Mouse (Mus musculus) forebrain, embryonic 10.5 days (tissue): ENCODE measurements around the gene Abcg5. TPM values are rescaled to one million over a fixed set of nuclear protein-coding genes. Genes with fewer than 3 reads are reported as not detected.

ENCODE experiments used
- DNase-seq: peaks from one replicate; pipeline ENCODE4 v3.0.0-alpha.2; 2017; ENCODE audit warnings: low spot score; ENCODE audit errors: extremely low spot score
- H3K27ac ChIP-seq: fragments of 300-500 bp; sonication (generic); 2 replicates; pipeline ENCODE4 v1.5.1; 2016; ENCODE audit warnings: mild to moderate bottlenecking
- H3K27me3 ChIP-seq: fragments of 300-500 bp; sonication (generic); 2 replicates; pipeline ENCODE4 v1.6.1; 2016; ENCODE audit warnings: mild to moderate bottlenecking; ENCODE audit not compliant: poor library complexity, severe bottlenecking
- H3K36me3 ChIP-seq: fragments of 300-500 bp; sonication (generic); replicated peaks from 2 replicates; pipeline ENCODE4 v1.6.1; 2016; ENCODE audit warnings: mild to moderate bottlenecking, moderate library complexity
- H3K4me1 ChIP-seq: fragments of 300-500 bp; sonication (generic); 2 replicates; pipeline ENCODE4 v1.6.1; 2016
- H3K4me3 ChIP-seq: fragments of 300-500 bp; sonication (generic); 2 replicates; pipeline ENCODE4 v1.5.1; 2016; ENCODE audit warnings: mild to moderate bottlenecking, moderate library complexity
- H3K9me3 ChIP-seq: fragments of 300-500 bp; sonication (generic); 2 replicates; pipeline ENCODE4 v1.6.1; 2016; ENCODE audit warnings: mild to moderate bottlenecking, moderate library complexity
- WGBS: fragments of 180-500 bp; shearing (Covaris S2); methylation state at CpG from one replicate; pipeline ENCODE4 v1.1.7; 2016; 5-methylcytosine and 5-hydroxymethylcytosine counted together
- polyA plus RNA-seq: library from polyadenylated mRNA; unstranded; fragments of >200 nt; fragmentation: Nextera tagmentation; extraction: Ambion mirVana; gene quantifications from 2 replicates; pipeline ENCODE4 v1.2.1, GENCODE M21; 2016

The Abcg5 gene
- polyA plus RNA-seq, 1 experiment from 2014 or later: 5.3 TPM

DNA sequence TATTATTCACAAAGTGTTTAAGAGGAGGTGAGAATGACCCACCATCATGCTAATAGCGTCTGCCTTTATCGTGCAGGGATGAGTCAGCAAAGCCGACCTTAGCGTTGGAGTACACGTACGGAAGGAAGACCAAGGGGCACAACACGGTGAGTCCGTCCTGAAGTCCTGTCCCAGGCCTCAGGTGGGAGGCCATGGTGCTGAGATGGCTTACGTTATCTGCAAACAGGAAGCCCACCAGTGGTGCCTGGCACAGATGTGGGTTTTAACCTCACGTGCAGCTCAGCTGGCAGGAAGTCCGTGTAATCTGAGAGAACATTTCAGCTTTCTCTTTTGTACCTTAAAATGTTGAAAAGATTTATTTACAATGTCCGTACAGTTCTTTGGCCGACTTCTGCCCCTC lies 49.4 kb downstream of the Abcg5 start:
- no peak overlapping the region for H3K4me3 ChIP-seq
- WGBS: 89% methylated on average over 13 of the region's 13 CpGs
- H3K4me1 ChIP-seq: no peaks in the 10 kb centered on the region; the same call in 1 of the 2 replicates
- H3K36me3 ChIP-seq: peaks cover 12% of the 10 kb centered on the region
- H3K27ac ChIP-seq: no peak overlapping the region
- no peak for DNase-seq
- H3K9me3 ChIP-seq: no peaks in the 10 kb centered on the region
- no peaks in the 10 kb centered on the region for H3K27me3 ChIP-seq

DNA sequence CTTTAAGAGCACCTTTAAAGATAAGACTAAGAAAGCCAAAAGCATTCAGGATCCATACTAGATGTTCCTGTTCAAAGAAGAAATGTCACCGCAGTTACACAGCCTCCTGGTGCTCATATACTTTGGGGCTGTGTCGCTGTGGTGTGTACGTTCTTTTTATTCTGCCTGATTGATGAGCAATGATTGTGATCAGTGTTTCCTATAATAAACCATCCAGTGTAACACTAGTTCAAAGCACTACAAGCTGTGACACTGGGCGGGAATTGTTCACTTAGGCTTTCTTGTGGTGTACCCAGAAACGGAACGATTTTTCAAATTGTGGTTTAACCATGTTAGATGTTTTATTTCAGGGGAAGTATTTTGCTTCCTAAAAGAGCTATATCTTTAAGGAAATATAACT lies 51.0 kb downstream of the Abcg5 start:
- no peaks in the 10 kb centered on the region for H3K27me3 ChIP-seq
- H3K27ac ChIP-seq: no peak overlapping the region
- WGBS: 95% methylated on average over 6 of the region's 6 CpGs
- H3K4me3 ChIP-seq: no peak overlapping the region
- H3K36me3 ChIP-seq: peaks cover 12% of the 10 kb centered on the region
- H3K9me3 ChIP-seq: no peaks in the 10 kb centered on the region
- peaks cover 6% of the 10 kb centered on the region for H3K4me1 ChIP-seq
- DNase-seq: no peak

DNA sequence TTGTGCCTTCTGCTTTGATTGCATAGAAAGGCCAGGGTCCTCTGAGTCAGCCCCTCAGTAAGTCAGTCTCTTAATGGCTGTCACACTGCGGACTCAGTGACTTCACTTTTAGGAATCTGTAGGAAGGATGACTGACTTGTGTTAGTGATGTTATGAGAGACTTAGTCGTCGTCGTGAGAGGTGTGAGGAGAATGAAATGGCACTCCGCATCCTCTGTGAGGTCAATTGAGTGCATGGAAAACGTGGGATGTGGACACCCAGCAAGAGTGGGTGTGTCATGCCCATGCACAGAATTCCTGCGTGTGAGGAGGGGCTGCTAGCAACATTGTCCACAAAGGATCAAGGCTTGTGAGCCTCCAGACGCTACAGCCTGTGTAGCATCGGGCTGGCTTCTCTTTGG lies 54.2 kb downstream of the Abcg5 start:
- Histone ChIP-seq H3K27ac (no peak overlapping the region), H3K4me3 (no peak overlapping the region), H3K9me3 (no peaks in the 10 kb centered on the region; the same call in 1 of the 2 replicates), H3K4me1 (peaks cover 12% of the 10 kb centered on the region), H3K36me3 (peaks cover 7% of the 10 kb centered on the region; the same call in 1 of the 2 replicates), H3K27me3 (no peaks in the 10 kb centered on the region)
- WGBS: 92% methylated on average over 9 of the region's 9 CpGs
- no peak for DNase-seq

DNA sequence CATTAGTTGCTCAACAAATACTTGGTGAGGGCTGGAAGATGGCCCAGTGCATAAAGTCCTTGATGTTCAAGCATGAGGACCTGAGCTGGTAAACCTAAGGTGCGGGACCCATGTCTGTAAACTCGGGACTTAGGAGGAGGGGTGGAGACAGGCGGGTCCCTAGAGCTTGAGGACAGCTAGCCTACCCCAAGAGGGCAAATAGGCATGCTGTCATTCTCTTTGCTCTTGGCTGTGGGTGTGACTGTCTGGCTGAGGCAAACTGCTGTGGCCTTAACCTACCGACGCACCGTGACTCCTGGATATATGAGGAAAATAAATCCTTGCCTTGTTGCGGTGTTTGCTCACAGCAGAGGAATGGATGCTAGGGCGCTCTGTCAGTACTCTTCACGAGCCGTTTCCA lies 55.1 kb downstream of the Abcg5 start:
- 91% methylated on average over 10 of the region's 10 CpGs for whole genome bisulfite sequencing
- H3K27ac ChIP-seq: no peak overlapping the region
- H3K9me3 ChIP-seq: no peaks in the 10 kb centered on the region; the same call in 1 of the 2 replicates
- H3K27me3 ChIP-seq: no peaks in the 10 kb centered on the region
- no peak overlapping the region for H3K4me3 ChIP-seq
- no peak for DNase-seq
- peaks cover 12% of the 10 kb centered on the region for H3K4me1 ChIP-seq
- no peaks in the 10 kb centered on the region for H3K36me3 ChIP-seq

DNA sequence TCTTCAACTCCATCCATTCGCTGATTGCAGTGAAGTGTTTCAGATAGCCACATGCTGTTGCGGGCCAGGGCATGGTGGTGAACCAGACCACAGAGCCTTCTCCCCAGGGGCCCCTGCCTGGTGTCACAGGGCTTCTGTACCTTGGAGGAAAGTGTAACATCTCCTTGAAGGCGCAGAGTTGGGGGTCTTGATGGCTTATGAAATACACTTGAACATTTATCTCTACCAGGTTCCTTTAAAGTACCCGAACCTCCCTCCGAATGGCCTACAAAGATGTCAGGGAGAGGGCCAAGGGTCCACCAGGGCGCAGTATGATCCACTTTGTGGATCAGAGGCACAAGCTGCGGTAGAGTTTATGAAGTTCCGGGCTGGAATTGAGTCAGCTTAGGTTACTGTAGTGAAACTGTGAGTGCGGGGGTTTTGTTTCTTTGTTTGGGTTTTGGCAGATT lies 55.9 kb downstream of the Abcg5 start:
- Histone ChIP-seq H3K27ac (peak overlapping the region; percentile 87), H3K4me3 (peak overlapping the region; percentile 72), H3K9me3 (no peaks in the 10 kb centered on the region; the same call in 1 of the 2 replicates), H3K27me3 (no peaks in the 10 kb centered on the region), H3K36me3 (no peaks in the 10 kb centered on the region), H3K4me1 (peaks cover 12% of the 10 kb centered on the region)
- WGBS: 41% methylated on average over 9 of the region's 9 CpGs
- no peak for DNase-seq

DNA sequence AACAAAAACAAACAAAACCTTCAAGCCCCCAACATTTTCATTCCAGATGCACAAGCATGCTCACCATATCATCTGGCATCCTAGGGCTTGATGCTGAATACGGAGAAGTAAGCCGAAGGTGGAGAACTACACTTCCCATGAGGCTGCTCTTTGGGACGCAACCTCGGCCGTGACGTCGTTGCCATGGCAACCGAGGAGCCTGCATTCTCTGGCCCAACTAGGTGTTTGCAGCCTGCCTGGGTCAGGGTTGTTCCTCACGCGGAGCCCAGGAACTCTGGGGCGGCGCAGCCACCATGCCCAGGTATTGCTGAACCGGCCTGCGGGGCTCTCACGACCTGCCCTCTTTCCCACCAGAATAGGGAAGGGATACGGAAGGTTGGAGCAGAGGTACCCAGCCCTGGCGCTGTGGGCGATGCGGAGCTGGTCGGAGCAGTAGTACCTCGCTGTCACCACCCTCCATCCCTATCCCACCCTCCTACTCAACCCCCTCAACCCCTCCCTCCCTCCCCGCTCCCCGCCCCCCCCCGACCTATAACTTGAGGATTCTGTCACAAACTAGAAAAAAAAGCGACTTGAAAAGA lies 56.4 kb downstream of the Abcg5 start, which contains the start of gene Dync2li1:
Gene Dync2li1 (plus strand): TSS at position 221 of the 581 bp plus-strand sequence.
- H3K27ac ChIP-seq: peak within 1 kb of the TSS; percentile 87
- H3K9me3 ChIP-seq: no peaks in the 10 kb centered on the region; the same call in 1 of the 2 replicates
- peaks cover 12% of the 10 kb centered on the region for H3K4me1 ChIP-seq
- no peaks in the 10 kb centered on the region for H3K36me3 ChIP-seq
- WGBS: 2% methylated on average over 25 of the region's 25 CpGs
- DNase-seq: peak; percentile 94
- H3K4me3 ChIP-seq: peak within 1 kb of the TSS; percentile 72
- H3K27me3 ChIP-seq: no peaks in the 10 kb centered on the region

DNA sequence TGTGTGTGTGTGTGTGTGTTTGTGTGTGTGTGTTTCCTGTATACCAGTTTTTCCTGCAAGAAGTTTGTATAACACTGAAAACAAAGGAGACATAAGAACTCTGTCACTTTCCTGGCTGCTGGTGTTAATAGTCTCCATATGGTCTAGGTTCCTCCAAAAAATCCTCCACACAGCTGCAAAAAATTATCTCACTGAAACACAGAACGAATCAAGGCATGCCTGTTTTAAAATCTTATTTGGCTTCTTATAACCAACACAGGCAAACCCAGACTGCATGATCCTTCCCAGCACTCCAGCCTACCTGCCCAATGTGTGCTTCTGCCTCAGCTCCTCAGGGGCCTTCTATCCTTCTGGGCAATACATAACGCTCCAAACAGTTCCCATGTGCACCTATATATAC lies 59.9 kb downstream of the Abcg5 start:
- DNase-seq: no peak
- H3K27ac ChIP-seq: peak overlapping the region; percentile 30; the same call in 1 of the 2 replicates

DNA sequence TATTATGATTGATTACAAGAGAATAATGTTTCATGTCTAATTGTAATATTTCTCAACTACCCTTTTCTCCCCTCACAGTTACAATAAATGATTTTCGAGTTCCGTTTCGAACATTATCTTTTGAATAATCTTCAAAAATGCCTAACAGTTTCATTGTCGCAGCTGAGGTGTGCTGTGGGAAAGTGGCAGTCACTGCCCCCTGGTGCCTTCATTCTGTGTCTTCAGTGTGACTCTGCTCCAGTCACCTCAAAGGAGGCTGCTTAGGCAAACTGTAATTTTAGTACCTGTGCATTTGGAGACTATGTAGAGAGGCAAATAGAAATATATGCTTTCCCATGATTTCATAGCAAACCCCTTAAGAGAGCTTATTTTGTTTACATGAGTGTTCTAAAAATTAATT lies 60.8 kb downstream of the Abcg5 start:
- no peak for DNase-seq
- Histone ChIP-seq H3K27ac (no peak overlapping the region), H3K4me1 (peaks cover 16% of the 10 kb centered on the region), H3K27me3 (no peaks in the 10 kb centered on the region), H3K4me3 (no peak overlapping the region), H3K9me3 (no peaks in the 10 kb centered on the region; the same call in 1 of the 2 replicates), H3K36me3 (0 out of 2 replicates have a peak, but pooled peaks cover 2% of the 10 kb centered on the region)
- WGBS: 86% methylated on average over 4 of the region's 4 CpGs

More for the DNA sequence above, 59.9 kb downstream of the Abcg5 start:
- 53% methylated on average over 2 of the region's 2 CpGs for WGBS
- Histone ChIP-seq H3K4me3 (no peak overlapping the region), H3K4me1 (peaks cover 20% of the 10 kb centered on the region), H3K9me3 (no peaks in the 10 kb centered on the region; the same call in 1 of the 2 replicates), H3K27me3 (no peaks in the 10 kb centered on the region), H3K36me3 (0 out of 2 replicates have a peak, but pooled peaks cover 2% of the 10 kb centered on the region)

DNA sequence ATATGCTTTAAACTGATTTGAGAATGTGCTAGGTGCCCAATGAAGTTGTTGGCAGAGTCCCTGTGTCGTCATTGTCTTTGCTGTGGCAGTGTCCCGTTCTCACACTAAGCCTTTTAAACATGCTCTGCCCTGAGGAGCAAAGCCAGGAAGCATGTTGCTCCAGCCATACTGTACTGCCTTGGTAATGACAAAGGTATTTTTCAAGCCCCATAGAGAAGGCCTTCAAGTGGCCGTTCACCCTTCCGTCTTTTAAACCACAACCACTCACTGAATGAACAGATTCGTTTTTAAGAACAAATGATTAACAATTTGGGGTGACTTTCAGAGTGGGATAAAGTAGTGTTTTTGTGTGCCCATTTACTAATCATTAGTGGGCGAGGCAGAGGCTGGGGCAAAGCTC lies 61.6 kb downstream of the Abcg5 start:
- 0 out of 2 replicates have a peak, but pooled peaks cover 2% of the 10 kb centered on the region for H3K36me3 ChIP-seq
- no peak for DNase-seq
- H3K4me1 ChIP-seq: 0 out of 2 replicates have a peak, but pooled peaks cover 8% of the 10 kb centered on the region
- H3K4me3 ChIP-seq: no peak overlapping the region
- no peak overlapping the region for H3K27ac ChIP-seq
- WGBS: 92% methylated on average over 6 of the region's 6 CpGs
- no peaks in the 10 kb centered on the region; the same call in 1 of the 2 replicates for H3K9me3 ChIP-seq
- no peaks in the 10 kb centered on the region for H3K27me3 ChIP-seq

DNA sequence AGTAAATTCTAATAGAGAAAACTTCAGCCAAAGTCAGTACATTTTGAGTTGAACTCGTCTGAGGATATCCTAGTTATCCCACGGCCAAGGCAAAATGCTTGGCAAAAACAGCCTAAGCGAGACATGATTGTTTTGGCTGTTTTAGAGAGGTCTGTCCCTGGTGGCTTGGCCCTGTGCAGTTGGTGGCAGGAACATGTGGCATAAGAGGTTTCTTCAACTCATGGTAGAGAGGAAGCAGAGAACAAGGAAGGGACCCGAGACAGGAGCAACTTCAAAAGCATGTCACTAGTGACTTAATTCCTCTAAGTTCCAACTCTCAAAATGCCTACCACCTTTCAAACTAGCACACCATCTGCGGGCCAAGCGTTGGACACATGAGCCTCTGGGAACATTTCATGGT lies 62.2 kb downstream of the Abcg5 start:
- no peaks in the 10 kb centered on the region for H3K27me3 ChIP-seq
- H3K9me3 ChIP-seq: no peaks in the 10 kb centered on the region; the same call in 1 of the 2 replicates
- H3K4me1 ChIP-seq: 0 out of 2 replicates have a peak, but pooled peaks cover 8% of the 10 kb centered on the region
- DNase-seq: no peak
- H3K27ac ChIP-seq: no peak overlapping the region
- H3K36me3 ChIP-seq: 0 out of 2 replicates have a peak, but pooled peaks cover 2% of the 10 kb centered on the region
- no peak overlapping the region for H3K4me3 ChIP-seq
- WGBS: 90% methylated on average over 6 of the region's 6 CpGs

DNA sequence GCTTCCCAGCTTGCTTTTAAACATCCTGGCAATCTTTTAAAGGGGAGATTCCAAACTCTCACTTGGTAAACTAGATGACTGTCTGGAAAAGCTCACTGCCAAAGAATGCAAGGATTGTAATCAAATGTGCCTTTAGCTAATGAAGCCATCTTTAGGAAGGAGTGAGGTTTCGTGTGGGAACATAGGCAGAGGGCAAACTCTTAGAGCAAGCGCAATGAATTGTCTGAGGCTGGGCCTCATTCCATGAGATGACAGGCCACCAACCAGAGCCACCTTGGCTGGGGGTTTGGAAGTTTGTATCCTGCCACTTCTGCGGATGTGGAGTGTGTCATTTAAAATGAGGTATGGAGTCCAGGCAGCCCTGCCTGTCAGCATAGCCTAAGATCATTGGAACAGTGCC lies 62.7 kb downstream of the Abcg5 start:
- Histone ChIP-seq H3K9me3 (no peaks in the 10 kb centered on the region; the same call in 1 of the 2 replicates), H3K4me3 (no peak overlapping the region), H3K4me1 (0 out of 2 replicates have a peak, but pooled peaks cover 8% of the 10 kb centered on the region), H3K36me3 (0 out of 2 replicates have a peak, but pooled peaks cover 2% of the 10 kb centered on the region), H3K27me3 (no peaks in the 10 kb centered on the region), H3K27ac (no peak overlapping the region)
- WGBS: 88% methylated on average over 3 of the region's 3 CpGs
- DNase-seq: no peak

DNA sequence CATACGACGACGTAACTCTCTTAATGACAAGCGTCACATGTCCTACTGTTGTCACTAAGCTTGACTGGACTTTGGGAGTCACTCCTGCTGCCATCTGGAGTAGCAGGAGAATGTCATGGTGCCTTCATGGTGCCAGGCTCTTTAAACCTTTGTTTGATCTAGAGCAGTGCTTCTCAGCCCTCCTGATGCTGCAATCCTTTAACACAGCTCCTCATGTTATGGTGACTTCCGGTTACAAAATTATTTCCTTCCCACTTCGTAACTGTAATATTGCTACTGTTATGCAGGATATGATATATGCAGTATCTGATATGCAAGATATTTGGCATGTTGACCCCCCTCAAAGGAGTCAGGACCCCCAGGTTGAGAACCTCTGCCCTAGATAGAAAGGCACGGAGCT lies 63.7 kb downstream of the Abcg5 start:
- H3K27ac ChIP-seq: no peak overlapping the region
- H3K4me1 ChIP-seq: 0 out of 2 replicates have a peak, but pooled peaks cover 8% of the 10 kb centered on the region
- H3K36me3 ChIP-seq: peaks cover 12% of the 10 kb centered on the region
- H3K9me3 ChIP-seq: peaks cover 1% of the 10 kb centered on the region
- no peak overlapping the region for H3K4me3 ChIP-seq
- H3K27me3 ChIP-seq: no peaks in the 10 kb centered on the region
- no peak for DNase-seq
- WGBS: 94% methylated on average over 7 of the region's 7 CpGs

DNA sequence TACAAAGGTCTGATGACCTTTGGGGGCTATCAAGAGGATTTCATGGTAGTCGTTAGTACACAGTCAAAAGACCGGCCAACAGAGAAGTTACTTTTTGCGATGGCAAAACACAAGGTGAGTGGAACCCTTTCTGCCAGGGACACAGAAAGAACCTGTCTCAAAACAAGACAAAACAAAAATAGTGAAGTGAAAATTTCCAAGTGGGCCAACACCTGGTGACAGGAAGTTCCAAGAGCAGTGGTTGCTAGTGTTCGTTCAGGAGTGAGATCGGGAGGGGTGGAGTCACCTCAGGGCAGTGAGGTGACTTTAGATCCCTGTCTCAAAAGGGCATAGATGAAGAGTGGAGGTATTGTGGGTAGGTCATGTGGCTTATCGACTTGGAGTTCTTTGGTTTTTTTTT lies 64.9 kb downstream of the Abcg5 start:
- Histone ChIP-seq H3K4me3 (no peak overlapping the region), H3K36me3 (peaks cover 23% of the 10 kb centered on the region), H3K9me3 (peaks cover 10% of the 10 kb centered on the region), H3K4me1 (0 out of 2 replicates have a peak, but pooled peaks cover 8% of the 10 kb centered on the region), H3K27ac (no peak overlapping the region), H3K27me3 (no peaks in the 10 kb centered on the region)
- DNase-seq: no peak
- 89% methylated on average over 6 of the region's 6 CpGs for whole genome bisulfite sequencing
